In genomic region chr16:22374898-22375297, GRCm38 (mm10) we compare ENCODE assay signal across 17 mouse cellular contexts.
DNase-seq lines count a peak whose midpoint lies in the region; ATAC-seq and TF ChIP-seq lines count a peak whose summit lies in the region.
"Had no signal": no experiment of that assay in that cellular context is flagged by ENCODE, and none has a peak within 500 bp of the region (broad histone marks: within the 10 kb centered on the region; RNA-seq: fewer than 3 reads in every experiment).

No protein-coding gene starts in this region.

- H3K27ac ChIP-seq in intestine, postnatal 0 days (ENCODE audit: low read depth, low read length): no peak overlapping the region
- H3K27ac ChIP-seq in intestine, embryonic 15.5 days: no peak overlapping the region
- no peak overlapping the region for H3K27ac ChIP-seq in midbrain, postnatal 0 days (ENCODE audit: low read depth, low read length)
- H3K27ac ChIP-seq in midbrain, embryonic 13.5 days: no peak overlapping the region
- H3K27ac ChIP-seq: hindbrain, embryonic 15.5 days; liver, embryonic 13.5 days had no signal

- WGBS in intestine, postnatal 0 days: 71% methylated on average over 2 of the region's 2 CpGs
- WGBS in intestine, embryonic 15.5 days: 81% methylated on average over 2 of the region's 2 CpGs
- 82% methylated on average over 2 of the region's 2 CpGs for WGBS in midbrain, postnatal 0 days
- 73% methylated on average over 2 of the region's 2 CpGs for WGBS in midbrain, embryonic 13.5 days

- H3K9ac ChIP-seq in intestine, postnatal 0 days (ENCODE audit: low read depth, low read length): no peak overlapping the region
- H3K9ac ChIP-seq in intestine, embryonic 15.5 days: no peak overlapping the region
- no peak overlapping the region for H3K9ac ChIP-seq in midbrain, postnatal 0 days (replicated peaks; ENCODE audit: low read length, poor library complexity, severe bottlenecking)
- H3K9ac ChIP-seq in midbrain, embryonic 13.5 days (replicated peaks): no peak overlapping the region
- H3K9ac ChIP-seq: hindbrain, embryonic 15.5 days; liver, embryonic 13.5 days had no signal

- H3K27me3 ChIP-seq in intestine, postnatal 0 days (replicated peaks; ENCODE audit: control insufficient read depth, insufficient read depth, low read length): no peaks in the 10 kb centered on the region
- no peaks in the 10 kb centered on the region for H3K27me3 ChIP-seq in intestine, embryonic 15.5 days (replicated peaks)
- H3K27me3 ChIP-seq in midbrain, postnatal 0 days (ENCODE audit: insufficient read depth, low read length): no peaks in the 10 kb centered on the region
- H3K27me3 ChIP-seq in midbrain, embryonic 13.5 days: no peaks in the 10 kb centered on the region
- no peaks in the 10 kb centered on the region for H3K27me3 ChIP-seq in Patski
- H3K27me3 ChIP-seq: hindbrain, embryonic 15.5 days; liver, embryonic 13.5 days had no signal

- H3K4me1 ChIP-seq in intestine, postnatal 0 days (replicated peaks; ENCODE audit: control insufficient read depth, insufficient read depth, low read length): 0 out of 2 replicates have a peak, but pooled peaks cover 4% of the 10 kb centered on the region
- no peaks in the 10 kb centered on the region; the same call in 1 of the 2 replicates for H3K4me1 ChIP-seq in intestine, embryonic 15.5 days (replicated peaks)
- no peaks in the 10 kb centered on the region for H3K4me1 ChIP-seq in midbrain, postnatal 0 days (ENCODE audit: insufficient read depth, low read length)
- H3K4me1 ChIP-seq in midbrain, embryonic 13.5 days (replicated peaks): peaks cover 6% of the 10 kb centered on the region; the same call in 1 of the 2 replicates
- H3K4me1 ChIP-seq: liver, embryonic 13.5 days had no signal

- in situ Hi-C loops in Patski (cut with MboI; ENCODE audit: low pct_unique_long_range_greater_than_20kb): loop anchor here (5.0 kb wide), 1 partner anchor 172 kb away; no protein-coding TSS in a partner anchor

- intact Hi-C loops in left cerebral cortex, postnatal 4 days (cut with DNase I): no loop called here

- no peaks in the 10 kb centered on the region for H3K36me3 ChIP-seq in intestine, postnatal 0 days (ENCODE audit: control insufficient read depth, insufficient read depth)
- H3K36me3 ChIP-seq in intestine, embryonic 15.5 days: no peaks in the 10 kb centered on the region
- no peaks in the 10 kb centered on the region for H3K36me3 ChIP-seq in midbrain, postnatal 0 days (ENCODE audit: insufficient read depth, low read length)
- H3K36me3 ChIP-seq in midbrain, embryonic 13.5 days: no peaks in the 10 kb centered on the region
- H3K36me3 ChIP-seq: hindbrain, embryonic 15.5 days; liver, embryonic 13.5 days had no signal

- H3K4me2 ChIP-seq in intestine, postnatal 0 days (replicated peaks; ENCODE audit: low read depth): no peak overlapping the region
- no peak overlapping the region for H3K4me2 ChIP-seq in intestine, embryonic 15.5 days (replicated peaks)
- no peak overlapping the region for H3K4me2 ChIP-seq in midbrain, postnatal 0 days (ENCODE audit: low read depth, low read length, poor library complexity, severe bottlenecking)
- no peak overlapping the region for H3K4me2 ChIP-seq in midbrain, embryonic 13.5 days (replicated peaks)
- H3K4me2 ChIP-seq: heart, embryonic 11.5 days; hindbrain, embryonic 15.5 days; liver, embryonic 13.5 days had no signal

- POLR2A ChIA-PET in Patski (lab: Charles Lee): no interaction called here

- H3K9me3 ChIP-seq in intestine, postnatal 0 days (ENCODE audit: control insufficient read depth): no peaks in the 10 kb centered on the region
- H3K9me3 ChIP-seq in intestine, embryonic 15.5 days: no peaks in the 10 kb centered on the region
- no peaks in the 10 kb centered on the region for H3K9me3 ChIP-seq in midbrain, postnatal 0 days (ENCODE audit: low read length)
- H3K9me3 ChIP-seq in midbrain, embryonic 13.5 days: no peaks in the 10 kb centered on the region
- H3K9me3 ChIP-seq: hindbrain, embryonic 15.5 days; liver, embryonic 13.5 days had no signal

- ATAC-seq in intestine, postnatal 0 days: no peak
- no peak for ATAC-seq in intestine, embryonic 15.5 days
- no peak for ATAC-seq in midbrain, postnatal 0 days (ENCODE audit: low FRiP score)
- no peak for ATAC-seq in midbrain, embryonic 13.5 days
- no peak for ATAC-seq in Patski

- no peak overlapping the region for H3K4me3 ChIP-seq in intestine, postnatal 0 days (ENCODE audit: low read depth, low read length)
- no peak overlapping the region for H3K4me3 ChIP-seq in intestine, embryonic 15.5 days (replicated peaks)
- no peak overlapping the region for H3K4me3 ChIP-seq in midbrain, postnatal 0 days (ENCODE audit: low read depth, low read length)
- no peak overlapping the region for H3K4me3 ChIP-seq in midbrain, embryonic 13.5 days (replicated peaks)
- H3K4me3 ChIP-seq: hindbrain, embryonic 15.5 days; liver, embryonic 13.5 days had no signal

- CTCF ChIA-PET in Patski (lab: Charles Lee): interaction anchor here (1.5 to 1.7 kb wide), 2 partner anchors 174 to 180 kb away, joined by 3 to 5 read pairs; no protein-coding TSS in a partner anchor

- no peak for DNase-seq in midbrain, postnatal 0 days (ENCODE audit: low spot score)
- DNase-seq in Patski (ENCODE audit: low read depth, low spot score): no peak
- DNase-seq in gastrocnemius, postnatal 25 days: no peak
- no peak for DNase-seq in left cerebral cortex, postnatal 4 days
- DNase-seq: cerebellum, adult 9-10 months; gastrocnemius, postnatal 36 days; heart, postnatal 14 days; liver, embryonic 13.5 days; lung, postnatal 10 days; retina, postnatal 1 day; right cerebral cortex, postnatal 4 days; thymus, postnatal 4 days had no signal

- TF ChIP-seq CTCF in intestine, postnatal 0 days (IDR thresholded peaks at IDR 0.05; ENCODE audit: low read depth): peak; percentile 48
- TF ChIP-seq CTCF in midbrain, postnatal 0 days (IDR thresholded peaks at IDR 0.05): peak; percentile 13
- TF ChIP-seq CTCF in Patski (IDR thresholded peaks at IDR 0.05): peak; percentile 43
